Mouse (Mus musculus): ENCODE results near the gene C2cd2l. TPM values are rescaled to one million over a fixed set of nuclear protein-coding genes. Genes with fewer than 3 reads are reported as not detected.
"Not testable (repeated sequence)": the region's sequence is repeated elsewhere in the genome, so short reads cannot be mapped to it uniquely, and the experiment has no call there.

The C2cd2l gene
- polyA plus RNA-seq, 1 experiment from 2014 or later = 27.3 TPM

- H3K4me3 ChIP-seq; H3K4me2 ChIP-seq; H3K9me3 ChIP-seq; H3K36me3 ChIP-seq (replicated peaks); H3K27ac ChIP-seq; ATAC-seq (replicated peaks); H3K9ac ChIP-seq; H3K27me3 ChIP-seq (replicated peaks): not testable (repeated sequence)
- WGBS = 44% methylated on average over 1 of the region's 4 CpGs
- H3K4me1 ChIP-seq = peaks cover 36% of the 10 kb centered on the region
These were observed 3.6 kb upstream of the C2cd2l start for GRCm38 (mm10) chr9:44323656-44324055.

GRCm38 (mm10) chr9:44320799-44321133, 681 bp upstream of the C2cd2l start:
- Histone ChIP-seq H3K4me1 (peaks cover 37% of the 10 kb centered on the region), H3K4me2 (peak overlapping the region; percentile 97), H3K9ac (peak overlapping the region; percentile 31), H3K9me3 (no peaks in the 10 kb centered on the region), H3K27ac (peak overlapping the region; percentile 77), H3K27me3 (replicated peaks) (no peaks in the 10 kb centered on the region), H3K4me3 (peak overlapping the region; percentile 88), H3K36me3 (replicated peaks) (peaks cover 4% of the 10 kb centered on the region; the same call in 1 of the 2 replicates)
- WGBS = 16% methylated on average over 6 of the region's 6 CpGs
- peak; percentile 21; the same call in 1 of the 2 replicates for ATAC-seq (replicated peaks)

- H3K27ac ChIP-seq = peak overlapping the region; percentile 85
- peak overlapping the region; percentile 88 for H3K4me3 ChIP-seq
- peak overlapping the region; percentile 89 for H3K9ac ChIP-seq
- ATAC-seq (replicated peaks) = peak; percentile 34
- no peaks in the 10 kb centered on the region for H3K9me3 ChIP-seq
- peaks cover 12% of the 10 kb centered on the region for H3K36me3 ChIP-seq (replicated peaks)
- peaks cover 34% of the 10 kb centered on the region for H3K4me1 ChIP-seq
- H3K27me3 ChIP-seq (replicated peaks) = no peaks in the 10 kb centered on the region
- 2% methylated on average over 37 of the region's 37 CpGs for WGBS
- peak overlapping the region; percentile 97 for H3K4me2 ChIP-seq
These were observed 789 bp downstream of the C2cd2l start for GRCm38 (mm10) chr9:44319105-44319886.

- H3K4me3 ChIP-seq = peak overlapping the region; percentile 88
- H3K9ac ChIP-seq = peak overlapping the region; percentile 89
- H3K27me3 ChIP-seq (replicated peaks) = no peaks in the 10 kb centered on the region
- H3K4me1 ChIP-seq = peaks cover 34% of the 10 kb centered on the region
- WGBS = 30% methylated on average over 3 of the region's 3 CpGs
- H3K9me3 ChIP-seq = no peaks in the 10 kb centered on the region
- H3K36me3 ChIP-seq (replicated peaks) = peaks cover 12% of the 10 kb centered on the region
- peak overlapping the region; percentile 97 for H3K4me2 ChIP-seq
- no peak for ATAC-seq (replicated peaks)
- no peak overlapping the region for H3K27ac ChIP-seq
These were observed 1.3 kb downstream of the C2cd2l start for GRCm38 (mm10) chr9:44318826-44319095.

- WGBS = 39% methylated on average over 5 of the region's 5 CpGs
- Histone ChIP-seq H3K9me3 (no peaks in the 10 kb centered on the region), H3K4me3 (peak overlapping the region; percentile 88)
These were observed 1.8 kb downstream of the C2cd2l start for GRCm38 (mm10) chr9:44318076-44318825.

GRCm38 (mm10) chr9:44317452-44317851, 2.6 kb downstream of the C2cd2l start:
- Histone ChIP-seq H3K27ac (no peak overlapping the region), H3K27me3 (replicated peaks) (no peaks in the 10 kb centered on the region), H3K36me3 (replicated peaks) (peaks cover 24% of the 10 kb centered on the region), H3K4me2 (peak overlapping the region; percentile 97; the same call in 1 of the 2 replicates), H3K4me3 (no peak overlapping the region), H3K9me3 (no peaks in the 10 kb centered on the region), H3K4me1 (peaks cover 34% of the 10 kb centered on the region), H3K9ac (0 out of 2 replicates have a peak overlapping the region, but pooled peaks have one; percentile 89)
- no peak for ATAC-seq (replicated peaks)
- WGBS = 68% methylated on average over 4 of the region's 4 CpGs

More at GRCm38 (mm10) chr9:44318076-44318825, 1.8 kb downstream of the C2cd2l start:
- Histone ChIP-seq H3K27ac (no peak overlapping the region), H3K4me2 (peak overlapping the region; percentile 97), H3K36me3 (replicated peaks) (peaks cover 17% of the 10 kb centered on the region), H3K9ac (peak overlapping the region; percentile 89), H3K4me1 (peaks cover 34% of the 10 kb centered on the region), H3K27me3 (replicated peaks) (no peaks in the 10 kb centered on the region)
- ATAC-seq (replicated peaks) = no peak

- 93% methylated on average over 18 of the region's 18 CpGs for WGBS
- H3K4me3 ChIP-seq = no peak overlapping the region
- no peak overlapping the region for H3K9ac ChIP-seq
- H3K27me3 ChIP-seq (replicated peaks) = 0 out of 2 replicates have a peak, but pooled peaks cover 4% of the 10 kb centered on the region
- ATAC-seq (replicated peaks) = no peak
- no peaks in the 10 kb centered on the region for H3K9me3 ChIP-seq
- peaks cover 28% of the 10 kb centered on the region for H3K36me3 ChIP-seq (replicated peaks)
- H3K27ac ChIP-seq = no peak overlapping the region
- no peak overlapping the region for H3K4me2 ChIP-seq
- H3K4me1 ChIP-seq = peaks cover 25% of the 10 kb centered on the region
These were observed 5.2 kb downstream of the C2cd2l start for GRCm38 (mm10) chr9:44314910-44315309.

- Histone ChIP-seq H3K4me3 (no peak overlapping the region), H3K9ac (no peak overlapping the region), H3K27me3 (replicated peaks) (0 out of 2 replicates have a peak, but pooled peaks cover 4% of the 10 kb centered on the region), H3K4me1 (peaks cover 22% of the 10 kb centered on the region), H3K9me3 (no peaks in the 10 kb centered on the region), H3K36me3 (replicated peaks) (peaks cover 28% of the 10 kb centered on the region), H3K4me2 (no peak overlapping the region), H3K27ac (no peak overlapping the region)
- ATAC-seq (replicated peaks) = no peak
- 52% methylated on average over 4 of the region's 4 CpGs for WGBS
These were observed 5.9 kb downstream of the C2cd2l start for GRCm38 (mm10) chr9:44314257-44314547.

GRCm38 (mm10) chr9:44313476-44314256, 6.4 kb downstream of the C2cd2l start:
- Histone ChIP-seq H3K27me3 (replicated peaks) (0 out of 2 replicates have a peak, but pooled peaks cover 4% of the 10 kb centered on the region), H3K4me2 (no peak overlapping the region), H3K4me1 (peaks cover 16% of the 10 kb centered on the region), H3K4me3 (no peak overlapping the region), H3K36me3 (replicated peaks) (peaks cover 28% of the 10 kb centered on the region), H3K27ac (no peak overlapping the region), H3K9me3 (no peaks in the 10 kb centered on the region), H3K9ac (no peak overlapping the region)
- WGBS = 75% methylated on average over 19 of the region's 19 CpGs
- no peak for ATAC-seq (replicated peaks)

- H3K9me3 ChIP-seq = no peaks in the 10 kb centered on the region
- H3K36me3 ChIP-seq (replicated peaks) = peaks cover 28% of the 10 kb centered on the region
- peak overlapping the region; percentile 36; the same call in 1 of the 2 replicates for H3K27ac ChIP-seq
- no peak for ATAC-seq (replicated peaks)
- WGBS = 7% methylated on average over 27 of the region's 27 CpGs
- no peak overlapping the region for H3K9ac ChIP-seq
- H3K4me1 ChIP-seq = no peaks in the 10 kb centered on the region
- H3K4me3 ChIP-seq = no peak overlapping the region
- H3K4me2 ChIP-seq = no peak overlapping the region
- H3K27me3 ChIP-seq (replicated peaks) = 0 out of 2 replicates have a peak, but pooled peaks cover 4% of the 10 kb centered on the region
These were observed 8.7 kb downstream of the C2cd2l start for GRCm38 (mm10) chr9:44311136-44312134.

- Histone ChIP-seq H3K27ac (0 out of 2 replicates have a peak overlapping the region, but pooled peaks have one; percentile 36), H3K4me2 (no peak overlapping the region), H3K27me3 (replicated peaks) (0 out of 2 replicates have a peak, but pooled peaks cover 4% of the 10 kb centered on the region), H3K4me3 (no peak overlapping the region), H3K36me3 (replicated peaks) (peaks cover 24% of the 10 kb centered on the region), H3K9me3 (no peaks in the 10 kb centered on the region), H3K9ac (no peak overlapping the region), H3K4me1 (no peaks in the 10 kb centered on the region)
- WGBS = 28% methylated on average over 10 of the region's 10 CpGs
- ATAC-seq (replicated peaks) = no peak
These were observed 9.3 kb downstream of the C2cd2l start for GRCm38 (mm10) chr9:44310750-44311135.

Data from midbrain, embryonic 15.5 days (tissue).